Mouse (Mus musculus) WW6 (cell line): ENCODE measurements around the gene Col4a2.

Experiments used
- DNase-seq: peaks from one replicate; pipeline ENCODE4 v3.0.0-alpha.2; 2013; ENCODE audit warnings: low read depth, low spot score

Gene Col4a2

DNA sequence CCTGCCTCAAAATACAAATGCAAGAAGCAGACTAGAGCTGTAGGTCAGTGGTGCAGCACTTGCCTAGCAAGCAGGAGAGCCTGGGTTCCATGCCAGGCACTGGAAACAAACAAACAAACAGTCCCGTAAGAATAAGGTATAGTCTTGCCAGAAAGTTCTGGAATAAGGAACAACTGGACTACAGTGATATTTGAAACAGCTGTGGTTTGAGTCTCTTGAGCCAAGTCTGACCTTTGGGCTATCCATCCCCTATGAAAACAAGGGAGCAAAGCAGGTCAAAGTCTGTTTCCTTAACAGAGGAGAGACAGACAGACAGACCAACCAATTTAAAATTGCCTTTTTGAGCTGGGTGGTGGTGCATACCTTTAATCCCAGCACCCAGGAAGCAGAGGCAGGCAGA lies 11.1 kb downstream of the Col4a2 start:
- no peak for DNase-seq

DNA sequence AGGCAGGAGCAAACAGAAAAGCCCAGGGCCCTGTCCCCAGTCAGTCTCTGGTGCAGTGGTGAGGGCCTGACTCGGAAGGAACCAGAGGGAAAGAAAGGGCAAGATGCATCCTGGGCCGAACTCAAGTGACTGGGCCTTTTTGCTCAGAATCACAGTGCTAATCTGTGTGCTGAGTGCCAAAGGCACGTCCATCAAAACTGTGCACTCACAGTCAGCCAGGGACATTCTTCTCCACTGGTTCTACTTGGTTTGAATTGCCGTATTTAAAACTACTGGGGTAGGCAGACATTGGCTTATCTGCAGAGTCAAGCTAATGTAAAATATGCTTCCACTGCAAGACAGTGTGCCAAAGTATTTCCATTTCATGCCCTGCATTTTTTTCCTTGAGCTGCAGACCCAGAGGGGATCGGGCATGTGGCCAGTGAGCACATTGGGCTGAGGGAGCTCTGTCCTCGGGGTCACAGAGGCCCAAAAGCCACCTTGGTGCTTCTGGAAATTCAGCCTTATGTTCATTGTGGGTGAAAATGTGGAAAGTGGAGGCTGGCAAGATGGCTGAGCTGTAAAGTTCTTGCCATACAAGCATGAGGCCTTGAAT lies 12.3 kb downstream of the Col4a2 start:
- DNase-seq = no peak

DNA sequence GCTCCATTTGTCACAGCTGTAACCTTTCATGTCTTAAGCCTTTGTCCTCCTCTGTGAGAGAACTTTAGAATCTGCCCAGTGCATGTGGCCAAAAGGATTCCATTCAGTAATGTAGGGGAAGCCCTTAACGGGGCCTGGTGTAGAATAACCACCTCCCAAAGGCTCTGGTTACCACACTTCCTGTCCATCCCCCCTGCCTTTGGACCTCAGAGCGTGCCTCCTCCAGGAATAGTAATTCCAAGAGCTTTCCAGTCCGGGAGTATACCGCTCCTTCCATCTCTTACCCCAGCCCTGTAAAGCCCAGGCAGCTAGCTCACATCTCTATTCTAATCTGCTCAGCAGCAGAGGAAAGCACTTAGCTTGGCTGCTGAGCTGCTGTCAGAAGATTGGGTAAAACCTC lies 14.7 kb downstream of the Col4a2 start:
- DNase-seq = no peak

DNA sequence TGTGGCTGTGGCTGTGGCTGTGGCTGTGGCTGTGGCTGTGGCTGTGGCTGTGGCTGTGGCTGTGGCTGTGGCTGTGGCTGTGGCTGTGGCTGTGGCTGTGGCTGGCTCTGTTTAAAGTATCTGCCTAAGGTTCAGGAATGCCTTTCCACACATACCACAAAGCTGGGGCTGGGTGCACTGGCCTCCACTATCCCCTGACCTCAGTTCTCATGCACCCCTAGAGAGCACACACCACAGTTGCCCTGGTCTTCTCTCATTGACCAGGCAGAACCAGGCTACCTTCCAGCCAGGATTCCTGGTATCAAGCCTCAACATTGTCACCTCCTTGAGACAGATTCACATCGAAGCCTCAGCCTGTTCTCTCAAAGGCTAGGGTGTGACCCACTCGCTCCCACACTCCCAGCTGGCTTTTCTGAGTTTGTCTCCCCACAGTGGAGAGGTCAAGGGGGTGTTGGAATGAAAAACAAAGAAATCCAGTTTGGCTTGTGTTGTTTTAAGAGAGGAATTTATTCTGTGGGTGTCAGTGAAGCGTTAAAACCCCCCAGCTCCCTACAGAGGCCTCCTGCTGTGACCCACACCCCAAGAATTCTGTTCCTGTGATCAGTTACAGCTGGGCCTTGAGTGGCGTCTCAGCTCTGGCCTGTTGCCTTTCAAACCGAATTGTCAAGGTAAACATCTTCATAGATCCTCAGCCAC lies 15.3 kb downstream of the Col4a2 start:
- DNase-seq = no peak

DNA sequence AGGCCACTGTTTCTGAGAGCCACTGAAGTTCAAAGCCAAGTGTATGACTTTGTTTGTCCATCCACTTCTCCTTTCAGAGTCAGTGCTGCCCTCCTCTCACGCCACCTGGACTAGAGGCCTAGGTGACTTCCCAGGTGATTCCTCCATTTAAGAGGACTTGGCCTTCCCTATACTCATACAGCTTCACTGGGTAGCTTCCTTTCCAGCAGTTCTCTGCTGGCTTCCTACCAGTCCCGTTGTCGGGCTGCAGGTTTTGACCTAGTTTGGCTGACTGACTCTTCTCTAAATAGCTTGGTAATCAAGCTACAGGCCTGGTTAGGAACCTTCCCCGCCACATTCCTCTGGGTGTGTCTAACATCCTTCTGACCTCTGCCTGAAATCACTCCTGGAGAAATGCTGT lies 19.0 kb downstream of the Col4a2 start:
- no peak for DNase-seq

DNA sequence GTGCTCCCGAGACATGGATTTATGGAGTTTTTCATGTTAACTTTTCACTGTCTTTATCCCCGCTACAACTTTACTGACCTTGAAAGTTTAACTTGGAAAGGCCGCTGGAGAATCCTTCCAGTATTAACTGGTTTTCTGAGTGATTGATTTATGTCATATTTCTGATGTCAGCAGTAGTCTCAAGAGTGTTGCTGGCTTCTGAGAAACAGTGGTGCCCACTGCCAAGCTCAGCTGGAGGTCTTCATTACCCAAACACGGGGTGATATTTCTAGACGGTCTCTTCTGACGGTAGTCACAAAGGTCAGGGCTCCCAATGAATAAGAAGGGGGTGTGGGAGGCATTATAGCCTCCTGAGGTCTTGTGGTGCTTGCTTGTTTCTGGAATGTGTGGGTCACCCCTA lies 21.1 kb downstream of the Col4a2 start:
- no peak for DNase-seq

DNA sequence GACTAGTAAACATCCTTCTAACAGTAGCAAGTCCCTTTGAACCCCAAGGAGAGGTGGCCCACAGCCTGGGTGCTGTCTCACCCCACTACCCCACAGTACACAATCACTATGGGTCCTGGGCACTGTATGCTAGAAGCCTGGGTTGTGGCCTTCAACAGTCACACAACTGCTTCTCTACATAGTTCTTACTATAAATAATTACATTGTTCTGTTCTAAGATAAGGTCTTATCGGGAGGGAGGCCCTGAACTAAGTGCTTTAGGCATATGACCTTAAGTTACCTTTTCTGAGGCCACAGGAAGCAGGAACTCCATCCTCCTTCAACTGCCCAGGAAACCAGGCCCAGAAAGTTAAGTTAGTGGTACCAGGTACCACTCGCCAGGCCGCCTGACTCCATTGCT lies 21.9 kb downstream of the Col4a2 start:
- DNase-seq = no peak

DNA sequence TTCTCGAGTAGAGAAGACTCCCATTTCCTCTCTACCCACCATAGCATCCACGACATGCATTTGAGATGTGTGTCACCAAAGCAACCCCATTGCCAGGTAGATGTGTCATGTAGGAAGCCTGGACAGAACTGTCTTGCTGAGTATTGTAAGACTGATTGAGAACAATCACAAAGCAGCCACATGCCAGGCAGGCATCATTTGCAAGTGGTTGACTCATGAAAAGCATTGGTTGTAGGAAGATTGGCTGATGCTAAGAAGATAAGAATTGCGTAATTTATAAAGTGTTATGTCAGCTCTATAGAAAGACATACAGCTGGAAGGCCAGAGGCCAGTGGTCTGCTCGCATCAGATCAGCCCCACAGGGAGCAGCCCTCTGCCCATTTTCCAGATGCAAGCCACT lies 22.6 kb downstream of the Col4a2 start:
- no peak for DNase-seq

DNA sequence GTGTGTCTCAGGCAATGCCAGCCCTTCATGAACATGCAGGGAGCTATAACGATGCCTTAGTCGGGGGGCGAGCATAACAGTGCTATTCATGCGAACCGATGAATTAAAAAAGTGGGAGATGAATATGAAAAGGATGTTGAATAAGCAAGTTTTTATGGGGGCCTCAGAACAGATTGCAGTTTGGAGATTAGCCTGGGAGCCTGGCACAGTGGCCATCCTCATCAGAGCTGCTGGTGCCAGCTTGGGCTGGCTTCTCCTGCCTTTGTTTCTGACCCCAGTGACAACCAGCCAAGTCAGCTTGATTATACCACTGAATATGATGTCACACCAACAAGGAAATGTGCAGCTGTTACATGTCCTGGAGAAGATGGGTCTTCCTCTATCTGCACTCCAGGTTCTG lies 23.7 kb downstream of the Col4a2 start:
- DNase-seq = no peak

DNA sequence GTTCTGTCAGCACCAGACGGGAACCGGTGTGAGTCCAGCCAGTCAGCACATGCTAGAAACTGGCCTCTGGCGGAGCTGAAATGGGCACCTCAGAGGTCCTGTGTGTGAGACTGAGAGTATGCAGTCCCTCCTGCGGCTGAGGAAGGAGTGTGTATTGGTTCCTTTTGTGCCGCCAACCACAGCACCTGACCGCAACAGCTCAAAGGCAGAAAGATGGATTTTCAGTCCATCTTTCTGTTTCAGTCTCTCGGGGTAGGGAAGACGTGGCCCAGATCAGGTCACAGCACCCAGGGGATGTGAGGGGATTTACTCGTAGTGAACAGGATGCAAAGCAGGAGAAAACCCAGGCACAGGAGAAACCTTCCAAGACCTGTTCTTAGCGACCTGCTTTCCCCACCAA lies 25.0 kb downstream of the Col4a2 start:
- DNase-seq = no peak

DNA sequence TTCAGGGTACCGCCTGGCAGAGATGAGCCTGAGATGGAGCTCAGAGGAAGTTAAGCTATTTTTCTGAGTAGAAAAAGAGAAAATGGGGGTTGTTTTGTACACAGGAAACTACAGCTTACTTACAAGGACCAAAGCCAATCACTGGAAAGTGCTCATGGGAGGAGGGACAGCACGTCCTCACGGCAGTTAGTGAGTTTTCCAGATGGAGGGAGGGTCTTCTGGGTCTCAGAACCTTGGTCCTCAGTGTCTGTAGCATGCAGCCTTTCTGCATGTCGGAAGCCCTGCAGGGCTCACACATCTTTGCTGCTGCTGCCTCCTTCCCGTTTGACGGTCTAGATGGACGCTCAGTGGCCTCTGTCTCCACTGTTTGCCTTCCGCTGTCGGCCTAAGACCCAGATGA lies 25.9 kb downstream of the Col4a2 start:
- DNase-seq = no peak

DNA sequence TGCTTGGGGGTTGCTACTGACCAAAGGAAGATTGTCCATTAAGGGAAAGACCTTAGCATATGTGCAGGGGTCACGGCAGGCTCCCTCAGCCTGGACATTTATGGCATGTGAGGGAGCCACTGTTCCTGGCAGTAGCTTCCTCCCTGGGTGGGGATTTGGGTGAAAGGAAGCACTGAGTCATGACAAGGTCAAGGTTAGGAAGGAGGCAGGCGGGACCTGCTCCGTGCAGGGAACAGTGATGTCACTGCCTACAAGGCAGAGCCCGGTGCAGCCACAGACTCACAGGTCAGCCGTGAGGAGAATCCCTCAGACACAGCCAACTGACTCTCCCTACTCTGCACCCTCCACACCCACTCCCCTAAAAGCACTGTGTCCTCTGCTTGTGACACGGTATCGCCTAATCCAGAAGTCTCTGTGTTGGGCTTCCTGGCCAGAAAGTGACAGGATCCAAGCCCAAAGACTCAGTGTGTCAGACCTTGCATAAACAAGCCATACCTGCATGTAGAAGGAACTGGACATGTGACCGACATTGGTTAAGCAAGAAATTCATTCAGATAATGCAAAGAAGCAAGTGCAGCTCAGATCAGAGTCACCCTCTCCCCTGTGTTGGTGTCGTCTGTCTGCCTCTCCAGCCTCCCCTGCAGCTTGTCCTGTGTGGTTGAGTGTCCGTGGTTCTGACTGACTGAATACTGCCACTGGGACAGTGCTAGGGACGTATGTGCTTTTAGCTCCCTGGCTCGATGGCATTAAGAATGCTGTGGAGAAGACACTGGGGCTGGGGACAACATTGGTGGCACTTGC lies 27.9 kb downstream of the Col4a2 start:
- DNase-seq = no peak

DNA sequence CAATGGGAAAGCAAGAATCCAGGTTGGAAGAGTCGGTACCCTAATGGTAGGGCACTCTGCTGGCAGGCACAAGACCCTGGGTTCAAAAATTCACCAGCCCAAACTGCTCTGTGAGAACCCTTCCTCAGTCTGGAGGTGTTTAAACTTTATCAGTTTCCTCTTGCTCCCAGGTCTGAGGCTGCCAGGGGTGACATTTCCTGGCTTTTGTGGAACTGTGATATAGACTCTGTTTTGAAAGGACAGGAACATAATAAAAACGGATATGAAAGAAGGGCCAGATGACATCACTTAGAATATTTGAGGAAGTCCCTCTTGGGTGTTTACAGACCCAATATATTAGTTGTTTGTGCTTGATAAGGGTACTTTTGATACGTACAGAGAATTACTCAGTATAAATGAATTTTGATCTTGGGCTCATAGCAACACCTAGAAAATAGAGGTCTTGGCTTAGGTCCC lies 28.5 kb downstream of the Col4a2 start:
- no peak for DNase-seq

DNA sequence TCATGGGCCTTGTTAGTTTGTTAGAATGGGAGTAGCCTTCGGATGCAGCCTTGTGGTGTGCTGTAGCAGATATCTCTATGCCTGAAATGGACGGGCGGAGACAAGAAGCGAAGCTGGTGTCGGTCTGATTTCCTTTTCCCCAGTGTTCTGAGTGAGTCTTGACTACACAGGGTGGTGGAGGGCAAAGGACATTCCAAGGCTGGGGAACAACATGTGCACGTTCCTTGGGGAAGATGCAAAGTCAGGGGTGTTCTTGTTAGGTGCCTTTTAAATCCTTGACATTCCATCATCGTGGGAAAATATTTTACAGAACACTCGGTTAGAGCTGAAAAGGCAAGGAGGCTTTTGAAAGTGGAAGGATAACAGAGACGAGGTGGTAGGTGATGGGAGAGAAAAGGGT lies 31.9 kb downstream of the Col4a2 start:
- DNase-seq = no peak

DNA sequence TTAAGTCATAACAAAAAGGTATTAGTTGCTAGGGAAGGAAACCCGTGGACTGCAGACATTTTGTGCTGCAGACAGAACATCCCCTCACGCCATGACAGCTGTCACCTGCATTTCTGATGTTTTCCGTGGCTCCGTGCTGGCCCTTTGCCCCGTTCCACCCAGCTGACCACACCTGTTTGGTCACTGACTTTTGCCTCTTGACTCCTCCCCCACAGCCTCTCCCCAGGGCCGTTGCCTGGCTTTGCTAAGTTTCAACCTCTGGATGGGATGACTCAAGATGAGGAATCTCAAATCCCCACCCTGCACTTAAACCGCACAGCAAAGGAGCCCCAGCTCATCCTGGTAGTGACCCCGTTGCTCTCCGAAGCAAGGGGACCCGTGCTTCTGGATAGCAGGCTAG lies 33.6 kb downstream of the Col4a2 start:
- DNase-seq = no peak

DNA sequence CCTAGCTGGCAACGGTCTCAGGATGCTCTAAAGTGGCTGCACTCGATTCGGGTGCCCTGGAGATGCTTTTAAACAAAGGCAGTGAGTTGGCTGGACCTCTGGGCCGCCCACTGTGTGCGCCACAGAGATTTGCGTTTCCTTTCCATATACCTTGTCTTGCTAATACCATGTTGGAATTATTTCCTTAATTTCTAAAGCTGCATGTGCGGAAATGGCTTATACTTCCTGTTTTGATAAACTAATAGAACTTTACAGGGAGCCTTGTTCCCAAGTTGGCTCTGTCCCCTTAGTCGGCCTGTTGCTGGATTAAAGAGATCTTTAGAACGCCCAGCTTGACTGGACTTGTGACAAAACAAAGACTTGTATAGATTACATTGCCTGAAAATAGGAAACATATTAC lies 35.1 kb downstream of the Col4a2 start:
- no peak for DNase-seq

DNA sequence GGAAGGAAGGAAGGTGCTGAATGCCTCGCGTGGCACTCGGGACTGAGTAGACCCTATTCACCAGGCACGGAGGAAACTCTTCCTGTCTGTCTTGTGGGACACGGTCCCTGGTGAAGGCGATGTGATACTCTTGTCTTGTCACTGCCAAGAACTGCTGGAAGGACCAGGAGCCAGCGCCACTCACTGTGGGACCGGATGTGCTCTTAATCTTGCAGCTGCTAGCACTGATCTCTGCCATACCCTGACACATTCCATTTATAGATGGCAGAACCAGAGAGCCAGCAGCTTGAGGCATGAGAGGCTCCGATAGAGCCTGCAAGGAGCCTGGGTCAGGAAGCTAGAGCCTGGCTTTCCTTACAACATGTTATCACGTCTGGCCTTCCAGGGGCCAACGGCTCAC lies 36.0 kb downstream of the Col4a2 start:
- no peak for DNase-seq

DNA sequence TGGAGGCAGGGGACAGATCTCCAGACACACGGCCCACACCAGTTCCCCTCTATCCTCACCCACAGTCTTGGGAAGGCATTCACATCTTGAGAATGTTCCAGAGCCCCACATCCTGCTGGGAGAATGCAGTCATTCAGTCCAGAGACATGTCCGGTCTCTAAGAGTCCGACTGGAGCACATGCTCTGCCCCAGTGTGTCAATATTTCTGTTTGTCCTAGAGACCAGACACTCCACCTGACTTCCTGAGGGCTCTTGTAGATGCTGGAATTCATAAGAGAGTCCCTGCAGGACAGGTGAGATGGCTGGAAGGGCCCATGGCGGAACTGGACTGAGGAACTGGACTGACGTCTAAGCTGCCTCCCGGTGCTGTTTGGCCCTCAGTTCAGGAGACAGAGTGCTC lies 38.8 kb downstream of the Col4a2 start:
- DNase-seq = no peak

DNA sequence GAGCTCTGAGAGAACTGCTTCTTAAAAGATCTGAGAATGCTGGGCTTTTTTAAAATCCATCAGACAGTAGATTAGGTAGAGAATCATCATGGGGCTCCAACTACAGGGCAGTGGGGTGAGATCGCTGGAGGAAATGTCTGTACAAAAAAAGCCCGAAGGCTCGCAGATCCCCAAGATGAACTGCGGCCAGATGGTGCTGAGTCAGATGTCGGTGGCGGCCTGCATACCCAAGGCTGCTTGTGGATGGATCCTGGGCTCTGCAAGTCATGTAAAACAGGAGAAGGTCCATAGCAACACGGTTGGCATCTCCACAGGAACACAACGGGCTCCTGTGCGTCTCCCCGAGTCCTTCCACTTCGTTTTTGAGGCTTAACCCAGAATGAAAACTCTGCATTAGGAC lies 39.9 kb downstream of the Col4a2 start:
- no peak for DNase-seq

DNA sequence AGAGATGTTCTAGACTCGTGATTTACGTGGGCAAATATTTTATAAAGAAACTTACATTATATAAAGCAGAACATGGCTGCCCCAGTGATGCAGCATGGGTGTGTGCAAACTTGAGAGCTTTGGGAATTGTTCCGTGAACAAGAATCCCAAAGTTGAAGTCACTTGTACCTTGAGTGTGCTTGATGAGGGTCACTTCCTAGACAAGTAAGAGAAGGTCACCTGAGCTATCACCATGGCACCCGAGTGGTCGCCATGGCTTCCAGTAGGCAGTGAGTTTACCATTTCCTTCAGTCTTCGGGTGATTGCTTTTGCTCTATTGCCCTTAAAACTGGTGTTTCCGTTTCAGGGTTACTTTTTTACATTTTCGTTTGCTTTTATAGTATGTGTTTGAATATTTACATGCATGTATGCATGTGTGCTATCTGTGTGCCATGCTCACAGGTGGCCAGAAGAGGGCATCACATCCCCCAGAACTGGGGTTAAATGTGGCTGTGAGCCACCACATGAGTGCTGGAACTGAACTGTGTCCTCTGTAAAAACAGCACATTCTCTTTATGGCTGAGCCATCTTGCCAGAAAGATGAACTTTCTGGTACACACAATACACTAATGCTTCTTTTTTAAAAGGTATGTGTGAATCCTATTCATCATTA lies 42.3 kb downstream of the Col4a2 start:
- no peak for DNase-seq

DNA sequence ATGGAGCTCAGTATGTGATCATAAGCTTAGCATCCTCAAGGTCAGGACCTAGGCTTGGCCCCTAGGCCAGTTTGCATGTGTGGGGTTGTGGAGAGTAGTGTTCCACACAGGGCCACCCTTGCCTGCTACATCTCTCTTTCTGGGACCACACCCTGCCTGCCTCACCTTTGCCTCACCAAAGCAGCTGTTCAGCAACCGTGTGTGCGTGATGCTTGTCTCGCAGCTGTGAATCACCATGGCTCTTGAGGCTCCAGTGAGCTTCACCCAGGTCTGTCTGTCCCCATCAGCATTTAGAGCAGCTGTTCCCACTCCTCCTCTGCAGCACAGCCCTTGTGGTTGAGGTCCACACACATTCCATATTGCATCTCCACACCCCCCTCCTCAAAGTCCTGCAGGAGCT lies 43.3 kb downstream of the Col4a2 start:
- DNase-seq = no peak

DNA sequence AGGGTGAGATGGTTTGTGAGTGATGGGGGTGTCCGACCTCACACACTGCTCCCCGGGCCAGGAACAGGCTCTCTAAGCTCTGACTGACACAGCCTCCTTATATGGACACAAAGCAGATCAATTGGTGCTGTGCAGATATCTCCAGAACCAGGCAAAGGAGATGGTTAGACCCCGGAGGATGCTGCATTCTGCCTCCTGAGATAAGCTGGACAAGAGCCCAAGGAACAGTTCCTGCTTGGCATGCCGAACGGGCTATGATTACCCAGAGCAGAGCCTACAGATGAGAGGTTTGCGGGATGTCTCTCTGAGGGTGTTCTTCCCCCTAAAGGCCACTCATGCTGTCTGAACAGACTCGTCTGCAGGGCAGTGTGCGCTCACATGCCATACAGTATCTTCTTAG lies 44.2 kb downstream of the Col4a2 start:
- DNase-seq = no peak
